Mouse (Mus musculus): Measurements from ENCODE around the gene Fam171a2. TPM values are rescaled to one million over a fixed set of nuclear protein-coding genes. Genes with fewer than 3 reads are reported as not detected.

Fam171a2 gene
- polyA plus RNA-seq, 1 experiment from 2014 or later, result 3.2 TPM

GRCm38 (mm10) chr11:102433866-102434265 lies 13.6 kb downstream of the Fam171a2 start:
- no peak overlapping the region for H3K4me2 ChIP-seq (replicated peaks; ENCODE audit: low read depth, low read length)
- no peak overlapping the region for H3K9ac ChIP-seq (replicated peaks; ENCODE audit: low read depth)
- H3K36me3 ChIP-seq (ENCODE audit: insufficient read depth, low read length), result peaks cover 15% of the 10 kb centered on the region; the same call in 1 of the 2 replicates
- no peaks in the 10 kb centered on the region for H3K9me3 ChIP-seq (ENCODE audit: low read length)
- DNase-seq (ENCODE audit: low spot score) (no peak), ATAC-seq (no peak)
- H3K27me3 ChIP-seq (replicated peaks; ENCODE audit: insufficient read depth, low read length), result no peaks in the 10 kb centered on the region
- H3K4me1 ChIP-seq (ENCODE audit: insufficient read depth, low read depth, low read length), result peaks cover 12% of the 10 kb centered on the region; the same call in 1 of the 2 replicates
- no peak overlapping the region for H3K27ac ChIP-seq (ENCODE audit: low read length)
- 88% methylated on average over 7 of the region's 7 CpGs for WGBS
- no peak for TF ChIP-seq EP300 (IDR thresholded peaks at IDR 0.05)
- no peak for TF ChIP-seq CTCF (IDR thresholded peaks at IDR 0.05)
- no peak overlapping the region for H3K4me3 ChIP-seq (ENCODE audit: low read depth, low read length)

GRCm38 (mm10) chr11:102432896-102433295 lies 14.6 kb downstream of the Fam171a2 start:
- TF ChIP-seq EP300 (IDR thresholded peaks at IDR 0.05), result no peak
- no peak for TF ChIP-seq CTCF (IDR thresholded peaks at IDR 0.05)
- Histone ChIP-seq H3K9me3 (ENCODE audit: low read length) (no peaks in the 10 kb centered on the region), H3K27me3 (replicated peaks; ENCODE audit: insufficient read depth, low read length) (no peaks in the 10 kb centered on the region), H3K9ac (replicated peaks; ENCODE audit: low read depth) (no peak overlapping the region), H3K36me3 (ENCODE audit: insufficient read depth, low read length) (peaks cover 15% of the 10 kb centered on the region; the same call in 1 of the 2 replicates), H3K4me2 (replicated peaks; ENCODE audit: low read depth, low read length) (no peak overlapping the region), H3K27ac (ENCODE audit: low read length) (no peak overlapping the region), H3K4me1 (ENCODE audit: insufficient read depth, low read depth, low read length) (peaks cover 12% of the 10 kb centered on the region; the same call in 1 of the 2 replicates), H3K4me3 (ENCODE audit: low read depth, low read length) (no peak overlapping the region)
- DNase-seq (ENCODE audit: low spot score), result no peak
- WGBS, result 84% methylated on average over 6 of the region's 6 CpGs
- no peak for ATAC-seq

- DNase-seq (ENCODE audit: low spot score) (no peak), ATAC-seq (no peak)
Observed at GRCm38 (mm10) chr11:102432115-102432843, 15.2 kb downstream of the Fam171a2 start.

GRCm38 (mm10) chr11:102431728-102432114 lies 15.8 kb downstream of the Fam171a2 start:
- Histone ChIP-seq H3K4me1 (ENCODE audit: insufficient read depth, low read depth, low read length) (peaks cover 9% of the 10 kb centered on the region; the same call in 1 of the 2 replicates), H3K9me3 (ENCODE audit: low read length) (no peaks in the 10 kb centered on the region), H3K27ac (ENCODE audit: low read length) (no peak overlapping the region), H3K9ac (replicated peaks; ENCODE audit: low read depth) (no peak overlapping the region), H3K27me3 (replicated peaks; ENCODE audit: insufficient read depth, low read length) (no peaks in the 10 kb centered on the region), H3K4me2 (replicated peaks; ENCODE audit: low read depth, low read length) (no peak overlapping the region), H3K36me3 (ENCODE audit: insufficient read depth, low read length) (peaks cover 15% of the 10 kb centered on the region; the same call in 1 of the 2 replicates), H3K4me3 (ENCODE audit: low read depth, low read length) (no peak overlapping the region)
- 81% methylated on average over 3 of the region's 3 CpGs for WGBS
- ATAC-seq (no peak), DNase-seq (ENCODE audit: low spot score) (no peak)
- TF ChIP-seq EP300 (IDR thresholded peaks at IDR 0.05) (no peak), CTCF (IDR thresholded peaks at IDR 0.05) (no peak)

More at GRCm38 (mm10) chr11:102432115-102432843, 15.2 kb downstream of the Fam171a2 start:
- Histone ChIP-seq H3K9ac (replicated peaks; ENCODE audit: low read depth) (no peak overlapping the region), H3K4me2 (replicated peaks; ENCODE audit: low read depth, low read length) (no peak overlapping the region), H3K27me3 (replicated peaks; ENCODE audit: insufficient read depth, low read length) (no peaks in the 10 kb centered on the region), H3K36me3 (ENCODE audit: insufficient read depth, low read length) (peaks cover 15% of the 10 kb centered on the region; the same call in 1 of the 2 replicates), H3K4me1 (ENCODE audit: insufficient read depth, low read depth, low read length) (peaks cover 10% of the 10 kb centered on the region; the same call in 1 of the 2 replicates), H3K4me3 (ENCODE audit: low read depth, low read length) (no peak overlapping the region), H3K9me3 (ENCODE audit: low read length) (no peaks in the 10 kb centered on the region), H3K27ac (ENCODE audit: low read length) (no peak overlapping the region)
- WGBS, result 58% methylated on average over 15 of the region's 16 CpGs
- TF ChIP-seq CTCF (IDR thresholded peaks at IDR 0.05) (no peak), EP300 (IDR thresholded peaks at IDR 0.05) (no peak)

GRCm38 (mm10) chr11:102431018-102431645 lies 16.4 kb downstream of the Fam171a2 start:
- no peaks in the 10 kb centered on the region for H3K27me3 ChIP-seq (replicated peaks; ENCODE audit: insufficient read depth, low read length)
- DNase-seq (ENCODE audit: low spot score) (peak; percentile 87), ATAC-seq (peak; percentile 34)
- peak overlapping the region; percentile 80 for H3K27ac ChIP-seq (ENCODE audit: low read length)
- under 1% methylated on average over 7 of the region's 7 CpGs for WGBS
- H3K4me2 ChIP-seq (replicated peaks; ENCODE audit: low read depth, low read length), result peak overlapping the region; percentile 63
- H3K9me3 ChIP-seq (ENCODE audit: low read length), result no peaks in the 10 kb centered on the region
- H3K36me3 ChIP-seq (ENCODE audit: insufficient read depth, low read length), result peaks cover 15% of the 10 kb centered on the region; the same call in 1 of the 2 replicates
- peaks cover 9% of the 10 kb centered on the region; the same call in 1 of the 2 replicates for H3K4me1 ChIP-seq (ENCODE audit: insufficient read depth, low read depth, low read length)
- H3K9ac ChIP-seq (replicated peaks; ENCODE audit: low read depth), result peak overlapping the region; percentile 27
- peak overlapping the region; percentile 72 for H3K4me3 ChIP-seq (ENCODE audit: low read depth, low read length)
- TF ChIP-seq EP300 (IDR thresholded peaks at IDR 0.05) (0 out of 2 replicates have a peak, but pooled peaks have one; percentile 30), CTCF (IDR thresholded peaks at IDR 0.05) (peak; percentile 85)

Measured in lung, postnatal 0 days (tissue).